Mouse (Mus musculus): ENCODE data around the gene Rundc3a. TPM values are rescaled to one million over a fixed set of nuclear protein-coding genes. Genes with fewer than 3 reads are reported as not detected.

Rundc3a gene
- polyA plus RNA-seq, 1 experiment from 2014 or later = 10.8 TPM

DNA sequence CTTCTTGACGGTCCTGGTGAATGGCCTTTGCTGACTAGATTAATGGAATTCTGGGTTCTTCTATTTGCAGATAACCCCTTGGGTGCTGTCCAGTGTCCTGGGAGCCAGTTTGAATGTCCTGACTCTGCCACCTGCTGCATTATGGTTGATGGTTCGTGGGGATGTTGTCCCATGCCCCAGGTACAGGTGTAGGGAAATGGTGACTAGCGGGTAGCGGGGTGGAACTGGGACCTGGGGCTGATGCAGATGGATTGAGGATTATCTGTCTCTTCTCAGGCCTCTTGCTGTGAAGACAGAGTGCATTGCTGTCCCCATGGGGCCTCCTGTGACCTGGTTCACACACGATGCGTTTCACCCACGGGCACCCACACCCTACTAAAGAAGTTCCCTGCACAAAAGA is 40.7 kb downstream of the Rundc3a start:
- Histone ChIP-seq H3K9ac (no peak overlapping the region), H3K4me1 (replicated peaks) (peaks cover 27% of the 10 kb centered on the region), H3K4me3 (replicated peaks) (no peak overlapping the region), H3K4me2 (replicated peaks) (no peak overlapping the region), H3K36me3 (peaks cover 15% of the 10 kb centered on the region; the same call in 1 of the 2 replicates), H3K9me3 (no peaks in the 10 kb centered on the region), H3K27me3 (replicated peaks) (0 out of 2 replicates have a peak, but pooled peaks cover 6% of the 10 kb centered on the region), H3K27ac (no peak overlapping the region)
- 88% methylated on average over 7 of the region's 7 CpGs for WGBS
- no peak for ATAC-seq

GRCm38 (mm10) chr11:102434406-102434805 is 41.2 kb downstream of the Rundc3a start:
- H3K4me3 ChIP-seq (replicated peaks) = no peak overlapping the region
- H3K4me2 ChIP-seq (replicated peaks) = no peak overlapping the region
- no peak overlapping the region for H3K9ac ChIP-seq
- no peaks in the 10 kb centered on the region for H3K9me3 ChIP-seq
- ATAC-seq = peak; percentile 31; the same call in 1 of the 2 replicates
- peaks cover 24% of the 10 kb centered on the region for H3K4me1 ChIP-seq (replicated peaks)
- WGBS = 13% methylated on average over 7 of the region's 7 CpGs
- H3K27me3 ChIP-seq (replicated peaks) = 0 out of 2 replicates have a peak, but pooled peaks cover 6% of the 10 kb centered on the region
- H3K36me3 ChIP-seq = peaks cover 15% of the 10 kb centered on the region
- no peak overlapping the region for H3K27ac ChIP-seq

DNA sequence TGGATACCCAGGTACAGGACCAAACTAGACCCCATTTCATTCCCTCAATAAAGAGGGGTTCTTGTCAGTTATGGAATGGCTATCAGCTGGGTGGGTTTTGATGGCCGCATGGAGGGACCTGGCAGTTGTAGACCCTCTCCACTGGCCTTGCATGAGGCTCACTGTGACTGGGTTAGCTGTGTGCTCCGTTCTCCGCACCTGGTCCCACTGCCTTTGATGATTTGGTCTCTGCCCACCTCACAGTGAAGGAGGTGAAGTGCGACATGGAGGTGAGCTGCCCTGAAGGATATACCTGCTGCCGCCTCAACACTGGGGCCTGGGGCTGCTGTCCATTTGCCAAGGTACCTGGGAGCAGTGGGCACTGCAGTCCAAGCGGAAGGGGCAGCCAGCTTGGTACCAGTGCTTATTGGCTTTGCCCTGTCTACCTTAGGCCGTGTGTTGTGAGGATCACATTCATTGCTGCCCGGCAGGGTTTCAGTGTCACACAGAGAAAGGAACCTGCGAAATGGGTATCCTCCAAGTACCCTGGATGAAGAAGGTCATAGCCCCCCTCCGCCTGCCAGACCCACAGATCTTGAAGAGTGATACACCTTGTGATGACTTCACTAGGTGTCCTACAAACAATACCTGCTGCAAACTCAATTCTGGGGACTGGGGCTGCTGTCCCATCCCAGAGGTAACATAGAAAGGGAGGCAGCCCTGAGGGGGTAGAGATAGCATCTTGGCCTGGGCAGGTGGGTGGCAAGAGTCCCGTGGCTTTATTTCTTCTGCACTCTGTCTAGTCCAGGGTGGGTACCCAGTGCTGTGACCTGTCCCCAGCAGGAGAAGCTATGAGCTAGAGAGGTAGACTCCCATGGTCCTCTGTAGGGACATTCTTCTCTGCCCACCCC is 41.9 kb downstream of the Rundc3a start:
- Histone ChIP-seq H3K9me3 (no peaks in the 10 kb centered on the region), H3K27me3 (replicated peaks) (0 out of 2 replicates have a peak, but pooled peaks cover 6% of the 10 kb centered on the region), H3K36me3 (peaks cover 18% of the 10 kb centered on the region), H3K4me3 (replicated peaks) (no peak overlapping the region), H3K4me2 (replicated peaks) (no peak overlapping the region), H3K4me1 (replicated peaks) (peaks cover 20% of the 10 kb centered on the region), H3K9ac (no peak overlapping the region), H3K27ac (no peak overlapping the region)
- no peak for ATAC-seq
- WGBS = 90% methylated on average over 11 of the region's 11 CpGs

DNA sequence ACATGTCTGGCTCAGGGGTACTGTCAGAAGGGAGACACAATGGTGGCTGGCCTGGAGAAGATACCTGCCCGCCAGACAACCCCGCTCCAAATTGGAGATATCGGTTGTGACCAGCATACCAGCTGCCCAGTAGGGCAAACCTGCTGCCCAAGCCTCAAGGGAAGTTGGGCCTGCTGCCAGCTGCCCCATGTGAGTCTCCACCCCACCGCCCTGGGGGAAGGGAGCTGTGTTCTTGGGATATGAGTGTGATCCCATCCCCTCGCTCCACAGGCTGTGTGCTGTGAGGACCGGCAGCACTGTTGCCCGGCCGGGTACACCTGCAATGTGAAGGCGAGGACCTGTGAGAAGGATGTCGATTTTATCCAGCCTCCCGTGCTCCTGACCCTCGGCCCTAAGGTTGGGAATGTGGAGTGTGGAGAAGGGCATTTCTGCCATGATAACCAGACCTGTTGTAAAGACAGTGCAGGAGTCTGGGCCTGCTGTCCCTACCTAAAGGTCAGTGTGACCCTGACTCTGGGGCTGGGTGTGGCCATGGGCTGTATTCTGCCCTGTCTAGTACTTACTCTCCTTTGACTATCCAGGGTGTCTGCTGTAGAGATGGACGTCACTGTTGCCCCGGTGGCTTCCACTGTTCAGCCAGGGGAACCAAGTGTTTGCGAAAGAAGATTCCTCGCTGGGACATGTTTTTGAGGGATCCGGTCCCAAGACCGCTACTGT is 42.7 kb downstream of the Rundc3a start:
- Histone ChIP-seq H3K27ac (no peak overlapping the region), H3K9ac (no peak overlapping the region), H3K4me2 (replicated peaks) (no peak overlapping the region), H3K4me1 (replicated peaks) (peaks cover 20% of the 10 kb centered on the region), H3K4me3 (replicated peaks) (no peak overlapping the region), H3K27me3 (replicated peaks) (0 out of 2 replicates have a peak, but pooled peaks cover 6% of the 10 kb centered on the region), H3K9me3 (no peaks in the 10 kb centered on the region), H3K36me3 (peaks cover 18% of the 10 kb centered on the region)
- ATAC-seq = no peak
- WGBS = 91% methylated on average over 18 of the region's 18 CpGs

DNA sequence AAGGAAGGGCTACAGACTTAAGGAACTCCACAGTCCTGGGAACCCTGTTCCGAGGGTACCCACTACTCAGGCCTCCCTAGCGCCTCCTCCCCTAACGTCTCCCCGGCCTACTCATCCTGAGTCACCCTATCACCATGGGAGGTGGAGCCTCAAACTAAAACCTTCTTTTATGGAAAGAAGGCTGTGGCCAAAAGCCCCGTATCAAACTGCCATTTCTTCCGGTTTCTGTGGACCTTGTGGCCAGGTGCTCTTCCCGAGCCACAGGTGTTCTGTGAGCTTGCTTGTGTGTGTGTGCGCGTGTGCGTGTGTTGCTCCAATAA is 43.2 kb downstream of the Rundc3a start:
- no peak overlapping the region for H3K27ac ChIP-seq

DNA sequence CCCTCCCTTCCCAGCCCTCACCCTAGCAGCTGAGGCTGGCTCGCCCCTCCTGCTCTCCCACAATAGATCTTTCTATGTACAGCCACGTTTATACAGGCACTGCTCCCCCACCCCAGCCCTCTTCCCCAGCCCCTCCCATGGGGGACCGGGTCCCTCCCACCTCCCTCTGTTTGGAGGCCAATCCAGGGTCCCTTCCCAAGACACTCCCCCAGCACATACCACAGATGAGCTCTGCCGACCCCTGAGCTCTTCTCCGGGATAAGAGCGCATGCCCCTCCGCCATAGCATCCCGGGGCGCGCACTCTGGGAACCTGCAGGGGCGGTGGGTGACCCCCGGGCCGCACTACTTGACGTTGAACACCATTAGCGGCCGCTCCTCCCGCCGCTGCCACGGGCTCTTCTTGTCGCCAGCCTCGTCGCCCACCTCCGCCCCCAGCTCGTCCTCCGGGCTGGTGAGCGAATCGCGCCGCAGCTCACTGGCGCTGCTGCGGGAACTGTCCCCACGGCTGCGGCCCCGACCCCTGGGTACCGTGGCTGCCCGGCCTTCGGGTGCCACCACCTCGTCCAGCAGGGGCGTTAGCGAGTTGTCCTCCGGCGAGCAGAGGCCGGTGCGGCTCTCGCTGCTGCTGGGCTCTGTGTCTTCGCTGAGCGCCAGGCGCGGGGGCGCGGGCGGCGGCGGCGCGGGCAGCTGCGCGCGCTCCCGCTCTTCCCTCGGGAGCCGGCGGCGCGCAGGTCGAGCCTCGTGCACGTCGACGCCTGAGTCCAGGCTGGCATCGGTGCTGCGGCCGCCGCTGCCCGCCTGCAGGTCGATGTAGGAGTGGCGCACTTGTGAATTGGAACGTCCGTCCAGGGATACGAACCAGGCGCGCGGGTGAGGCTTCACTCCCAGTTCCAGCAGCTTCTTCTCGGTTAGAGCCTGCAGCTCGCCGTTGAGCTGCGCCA is 44.2 kb downstream of the Rundc3a start:
- H3K4me3 ChIP-seq (replicated peaks) = peak overlapping the region; percentile 47
- peaks cover 22% of the 10 kb centered on the region for H3K36me3 ChIP-seq
- no peaks in the 10 kb centered on the region for H3K9me3 ChIP-seq
- peak overlapping the region; percentile 51 for H3K9ac ChIP-seq
- peak overlapping the region; percentile 3; the same call in 1 of the 2 replicates for H3K27ac ChIP-seq
- ATAC-seq = peak; percentile 58
- WGBS = 9% methylated on average over 87 of the region's 87 CpGs
- H3K4me2 ChIP-seq (replicated peaks) = peak overlapping the region; percentile 96
- 0 out of 2 replicates have a peak, but pooled peaks cover 6% of the 10 kb centered on the region for H3K27me3 ChIP-seq (replicated peaks)
- H3K4me1 ChIP-seq (replicated peaks) = peaks cover 17% of the 10 kb centered on the region

More for the DNA sequence above, 43.2 kb downstream of the Rundc3a start:
- Histone ChIP-seq H3K9me3 (no peaks in the 10 kb centered on the region), H3K4me2 (replicated peaks) (no peak overlapping the region), H3K4me3 (replicated peaks) (no peak overlapping the region), H3K27me3 (replicated peaks) (0 out of 2 replicates have a peak, but pooled peaks cover 6% of the 10 kb centered on the region), H3K4me1 (replicated peaks) (peaks cover 17% of the 10 kb centered on the region), H3K36me3 (peaks cover 18% of the 10 kb centered on the region), H3K9ac (no peak overlapping the region)
- no peak for ATAC-seq
- WGBS = 74% methylated on average over 10 of the region's 10 CpGs

- Histone ChIP-seq H3K27me3 (replicated peaks) (0 out of 2 replicates have a peak, but pooled peaks cover 6% of the 10 kb centered on the region), H3K4me1 (replicated peaks) (peaks cover 17% of the 10 kb centered on the region), H3K4me3 (replicated peaks) (peak overlapping the region; percentile 47), H3K4me2 (replicated peaks) (peak overlapping the region; percentile 96), H3K27ac (0 out of 2 replicates have a peak overlapping the region, but pooled peaks have one; percentile 3), H3K36me3 (peaks cover 22% of the 10 kb centered on the region), H3K9ac (peak overlapping the region; percentile 51), H3K9me3 (no peaks in the 10 kb centered on the region)
- ATAC-seq = peak; percentile 31
- 14% methylated on average over 77 of the region's 77 CpGs for WGBS
These were observed 45.2 kb downstream of the Rundc3a start for GRCm38 (mm10) chr11:102438212-102439092.

- Histone ChIP-seq H3K9me3 (no peaks in the 10 kb centered on the region), H3K9ac (no peak overlapping the region), H3K4me3 (replicated peaks) (no peak overlapping the region), H3K27me3 (replicated peaks) (0 out of 2 replicates have a peak, but pooled peaks cover 6% of the 10 kb centered on the region), H3K4me1 (replicated peaks) (peaks cover 21% of the 10 kb centered on the region), H3K36me3 (peaks cover 22% of the 10 kb centered on the region), H3K27ac (no peak overlapping the region), H3K4me2 (replicated peaks) (peak overlapping the region; percentile 96; the same call in 1 of the 2 replicates)
- no peak for ATAC-seq
- WGBS = 84% methylated on average over 14 of the region's 14 CpGs
These were observed 46.2 kb downstream of the Rundc3a start for GRCm38 (mm10) chr11:102439093-102440082.

GRCm38 (mm10) chr11:102440255-102440654 is 47.1 kb downstream of the Rundc3a start:
- Histone ChIP-seq H3K4me3 (replicated peaks) (no peak overlapping the region), H3K9ac (no peak overlapping the region), H3K4me1 (replicated peaks) (peaks cover 28% of the 10 kb centered on the region), H3K9me3 (no peaks in the 10 kb centered on the region), H3K4me2 (replicated peaks) (no peak overlapping the region), H3K27ac (no peak overlapping the region), H3K27me3 (replicated peaks) (0 out of 2 replicates have a peak, but pooled peaks cover 6% of the 10 kb centered on the region), H3K36me3 (peaks cover 14% of the 10 kb centered on the region)
- no peak for ATAC-seq
- 88% methylated on average over 8 of the region's 8 CpGs for WGBS

DNA sequence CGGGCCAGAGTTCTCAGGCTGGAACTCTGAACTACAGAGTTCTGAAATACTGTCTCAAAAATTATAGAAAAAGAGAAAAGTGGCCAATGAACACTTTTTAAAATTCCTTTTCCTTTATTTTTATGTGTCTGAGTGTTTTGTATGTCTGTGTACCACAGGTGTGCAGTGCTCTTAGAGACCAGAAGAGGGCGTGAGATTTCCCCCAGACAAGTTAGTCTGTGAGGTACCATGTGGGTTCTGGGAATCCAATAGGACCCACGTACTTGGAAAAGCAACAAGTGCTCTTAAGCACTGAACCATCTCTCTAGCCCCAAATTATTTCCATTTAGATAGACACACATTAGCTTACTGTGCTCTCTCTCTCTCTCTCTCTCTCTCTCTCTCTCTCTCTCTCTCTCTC is 48.2 kb downstream of the Rundc3a start:
- Histone ChIP-seq H3K27me3 (replicated peaks) (0 out of 2 replicates have a peak, but pooled peaks cover 6% of the 10 kb centered on the region), H3K4me3 (replicated peaks) (no peak overlapping the region), H3K27ac (no peak overlapping the region), H3K4me2 (replicated peaks) (no peak overlapping the region), H3K9ac (no peak overlapping the region), H3K9me3 (no peaks in the 10 kb centered on the region), H3K36me3 (peaks cover 6% of the 10 kb centered on the region), H3K4me1 (replicated peaks) (peaks cover 40% of the 10 kb centered on the region)
- ATAC-seq = no peak
- 80% methylated on average over 3 of the region's 3 CpGs for WGBS
